Mouse (Mus musculus) lung, postnatal 10 days (tissue): Measurements from ENCODE around the gene Zbtb7b.

ENCODE experiments used
- DNase-seq: peaks from one replicate; pipeline ENCODE4 v3.0.0; 2021

Zbtb7b gene

DNA sequence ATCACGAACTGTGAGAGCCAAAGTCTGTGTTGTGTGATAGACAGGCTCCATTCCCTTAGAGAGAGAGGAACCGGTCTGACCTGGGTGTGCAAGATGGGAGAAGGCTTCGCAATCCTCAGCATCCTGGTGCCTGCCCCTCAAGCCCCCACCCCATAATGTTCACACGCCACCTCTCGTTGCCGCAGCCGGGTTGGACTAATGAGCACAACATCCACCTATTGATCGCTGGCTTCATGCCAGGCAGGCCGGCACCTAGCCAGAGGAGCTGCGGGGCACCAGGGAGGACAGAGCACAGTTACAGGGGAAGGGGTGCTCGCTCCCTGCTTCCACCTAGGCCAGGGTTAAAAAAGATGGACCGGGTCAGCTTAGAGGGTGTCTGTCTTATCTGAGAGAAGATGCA, 62.1 kb downstream of the Zbtb7b start:
- DNase-seq: no peak

DNA sequence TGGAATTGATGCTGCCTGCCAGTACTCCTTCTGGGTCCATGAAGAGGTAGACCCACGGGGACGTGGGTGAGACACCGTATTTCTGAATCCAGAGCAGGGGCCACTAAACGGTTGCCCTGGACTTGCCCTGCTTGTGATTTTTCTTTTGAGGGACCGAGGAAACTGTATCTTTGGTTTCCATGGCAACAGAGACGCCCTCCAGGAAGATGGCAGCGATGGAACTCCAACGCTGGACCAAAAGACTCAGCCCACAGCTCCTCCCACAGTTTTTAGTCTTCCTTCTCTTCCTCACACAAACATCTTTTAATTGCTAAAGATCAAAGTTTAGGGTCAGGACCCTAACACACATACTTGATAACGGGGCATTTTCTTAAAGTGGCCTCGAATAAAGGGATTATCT, 62.6 kb downstream of the Zbtb7b start:
- DNase-seq: no peak

DNA sequence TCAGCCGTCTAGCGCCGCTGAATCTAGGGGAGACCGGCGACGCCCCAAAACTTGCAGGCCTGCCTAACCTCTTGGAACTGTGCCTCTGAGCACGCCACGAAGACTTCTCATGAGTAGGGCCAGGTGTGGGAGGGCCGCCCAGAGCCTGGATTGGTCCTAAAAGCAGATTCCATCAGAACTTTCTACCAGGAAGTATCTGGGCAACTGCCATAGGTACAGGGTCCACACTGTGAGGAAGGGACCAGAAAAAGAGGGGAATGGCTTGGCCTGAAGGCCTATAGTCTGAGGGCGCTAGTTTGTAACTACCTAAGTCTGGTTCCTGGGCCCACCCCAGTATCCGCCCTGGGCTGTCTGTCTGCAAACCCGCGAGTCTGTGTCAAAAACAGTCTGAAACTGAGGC, 63.0 kb downstream of the Zbtb7b start:
- DNase-seq: no peak

DNA sequence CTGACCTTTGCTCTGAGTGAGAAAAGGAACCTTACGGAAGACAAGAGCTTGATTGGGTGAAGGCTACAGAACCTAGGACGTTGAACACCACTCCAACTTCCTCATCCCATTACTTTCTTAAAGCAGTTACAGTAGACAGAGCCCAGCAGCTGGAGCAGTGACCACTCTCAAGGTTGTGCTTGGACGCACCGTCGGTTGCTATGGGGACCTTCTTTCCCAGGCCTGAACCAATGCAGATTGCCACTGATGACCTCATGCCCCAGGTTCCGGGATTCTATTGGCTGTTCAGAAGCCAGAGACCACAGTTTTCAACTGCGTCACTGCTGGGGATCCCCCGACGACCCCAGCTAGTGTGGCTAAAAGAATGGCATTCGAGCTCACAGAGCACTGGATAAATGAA, 63.6 kb downstream of the Zbtb7b start:
- no peak for DNase-seq

- no peak for DNase-seq
Observed at GRCm38 (mm10) chr3:89330346-89330745, 64.2 kb downstream of the Zbtb7b start.

GRCm38 (mm10) chr3:89328623-89329022, 66.0 kb downstream of the Zbtb7b start:
- DNase-seq: no peak
